Mouse (Mus musculus) v-Abl transformed pro-B cells (cell line): ENCODE data around the gene Tmem254b.
"Not testable (repeated sequence)": the region's sequence is repeated elsewhere in the genome, so short reads cannot be mapped to it uniquely, and the experiment has no call there.

Source experiments
- in situ Hi-C, 2 experiments: fragments of 400-800 bp; cut with MboI; formaldehyde crosslinking; loops; one replicate each; pipeline ENCODE4 v1.15.1; 2025; ENCODE audit not compliant: unreplicated experiment in 2 of 2

Gene Tmem254b

DNA sequence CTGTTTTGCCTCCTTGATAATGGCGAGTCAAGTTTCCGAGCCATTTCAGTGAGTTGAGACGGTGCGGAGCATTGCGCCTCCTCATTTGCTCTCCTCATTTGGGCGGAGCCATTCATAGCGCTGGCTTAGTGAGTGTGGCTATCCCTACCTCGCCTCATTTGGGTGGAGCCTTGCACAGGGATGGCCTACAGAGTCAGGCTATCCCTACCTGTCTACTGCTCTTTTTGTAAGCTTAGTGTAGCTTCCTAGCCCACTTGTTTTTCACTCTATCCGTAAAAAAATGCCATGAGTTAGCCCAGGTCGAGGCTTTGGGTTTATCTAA, at the start of gene Tmem254b:
TSS of gene Tmem254b (minus strand) at position 116 of the 322 bp plus-strand sequence.
- in situ Hi-C loops, result not testable (repeated sequence)

DNA sequence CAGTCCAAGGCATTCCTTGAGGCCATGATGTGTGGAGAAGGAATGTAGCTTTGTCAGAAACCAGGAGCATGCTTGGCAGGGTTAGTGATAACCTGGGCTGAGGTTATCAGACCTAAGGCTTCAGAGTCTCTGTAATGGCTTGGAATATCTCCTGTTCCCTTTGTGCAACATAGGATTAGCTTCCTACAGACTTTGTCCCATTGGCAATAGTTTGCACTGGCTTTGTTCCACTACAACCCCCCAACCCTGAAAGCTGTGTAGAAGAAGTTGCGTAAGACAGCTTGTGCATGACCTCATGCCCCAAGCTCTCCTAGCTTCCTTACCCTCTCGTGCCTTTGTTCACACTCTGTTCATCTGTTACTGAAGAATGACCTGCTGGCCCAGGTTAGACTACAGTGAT, 30.3 kb upstream of the Tmem254b start:
- in situ Hi-C loops, result not testable (repeated sequence)

DNA sequence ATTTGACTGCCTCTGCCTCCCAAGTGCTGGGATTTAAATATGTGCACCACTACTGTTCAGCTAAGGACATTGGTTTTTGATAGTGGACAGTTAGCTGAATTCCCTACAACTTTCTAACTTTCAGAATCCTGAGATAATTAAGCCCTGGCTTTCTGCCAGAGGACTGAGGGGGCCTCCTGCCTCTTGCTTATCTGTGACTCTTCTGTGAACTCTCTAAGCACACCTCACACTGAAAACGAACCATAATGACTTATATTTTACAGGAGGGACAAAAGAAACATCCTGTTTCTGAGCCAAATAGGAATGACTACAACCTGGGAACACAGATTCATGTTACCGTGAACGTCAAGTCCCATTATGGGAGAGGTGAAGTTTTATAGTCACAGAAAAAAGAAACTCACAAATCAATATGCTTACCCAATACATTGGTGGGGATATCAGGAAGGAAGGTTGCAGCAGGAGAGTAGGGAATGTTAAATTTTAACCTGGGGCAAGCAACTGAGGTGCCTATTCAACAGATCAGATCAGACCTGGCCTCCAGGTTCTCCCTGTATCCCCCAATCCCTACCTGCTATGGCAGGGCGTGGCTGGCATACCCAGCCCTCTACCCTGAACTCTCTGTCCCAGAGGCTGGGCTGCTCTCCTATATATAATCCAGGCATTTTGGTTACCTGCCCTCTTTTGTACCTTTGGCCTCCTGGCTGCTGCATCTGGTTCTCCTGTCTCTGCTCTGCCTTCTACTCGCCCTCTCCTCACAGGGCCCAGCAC, 9.6 kb upstream of the Tmem254b start:
- in situ Hi-C loops, result not testable (repeated sequence)

DNA sequence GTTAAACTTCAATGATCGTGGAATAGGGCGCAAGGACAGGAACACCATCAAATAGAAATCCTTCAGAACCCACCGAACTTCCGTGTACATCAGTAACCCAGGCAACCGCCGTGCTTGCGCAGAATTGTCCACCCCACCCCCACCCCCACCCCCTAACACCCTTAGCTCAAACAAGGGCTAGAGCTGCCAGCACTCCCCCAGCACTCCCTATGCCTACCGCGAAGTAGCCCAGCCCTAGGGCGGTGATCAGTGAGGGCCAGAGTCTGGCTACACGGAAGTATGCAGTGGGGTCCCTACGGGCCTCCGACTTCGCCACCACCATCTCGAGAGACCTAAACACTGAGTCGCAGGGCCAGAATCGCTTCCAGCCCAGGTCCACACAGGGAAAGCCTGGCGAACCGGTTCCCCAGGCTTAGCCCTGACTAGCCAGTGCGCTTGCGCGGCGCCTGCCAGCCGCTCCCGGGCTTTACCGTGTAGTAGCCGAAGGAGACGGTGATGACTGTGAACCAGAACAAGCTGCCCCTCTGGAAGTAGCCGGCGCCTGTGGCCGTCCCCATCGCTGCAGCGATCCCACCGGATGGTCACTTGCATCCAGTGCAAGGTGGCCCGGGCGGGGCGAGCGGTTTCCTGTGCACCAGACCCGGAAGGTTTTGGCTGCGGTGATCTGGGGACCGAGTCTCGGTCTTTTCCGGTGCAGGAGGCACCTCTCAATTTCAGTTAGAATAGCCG, 480 bp downstream of the Tmem254b start:
- in situ Hi-C loops, result not testable (repeated sequence)

DNA sequence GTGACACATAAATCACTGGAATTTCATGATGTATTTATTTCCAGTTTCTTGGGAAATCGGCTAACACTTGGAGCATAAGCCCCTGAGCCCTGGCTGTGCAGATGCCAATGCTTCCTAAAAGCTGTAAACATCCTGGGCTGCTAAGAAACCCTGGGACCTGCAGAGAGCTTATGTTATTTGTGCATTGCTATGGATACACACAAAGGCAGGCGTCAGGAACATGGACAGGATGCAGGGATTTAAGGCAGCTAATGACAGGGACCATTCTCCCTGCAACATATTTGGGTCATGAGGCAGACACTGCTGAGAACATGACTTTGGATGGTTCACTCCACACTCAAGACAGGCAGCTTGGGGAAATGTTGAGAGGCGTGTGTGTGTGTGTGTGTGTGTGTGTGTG, 9.0 kb downstream of the Tmem254b start:
- in situ Hi-C loops, result not testable (repeated sequence)

DNA sequence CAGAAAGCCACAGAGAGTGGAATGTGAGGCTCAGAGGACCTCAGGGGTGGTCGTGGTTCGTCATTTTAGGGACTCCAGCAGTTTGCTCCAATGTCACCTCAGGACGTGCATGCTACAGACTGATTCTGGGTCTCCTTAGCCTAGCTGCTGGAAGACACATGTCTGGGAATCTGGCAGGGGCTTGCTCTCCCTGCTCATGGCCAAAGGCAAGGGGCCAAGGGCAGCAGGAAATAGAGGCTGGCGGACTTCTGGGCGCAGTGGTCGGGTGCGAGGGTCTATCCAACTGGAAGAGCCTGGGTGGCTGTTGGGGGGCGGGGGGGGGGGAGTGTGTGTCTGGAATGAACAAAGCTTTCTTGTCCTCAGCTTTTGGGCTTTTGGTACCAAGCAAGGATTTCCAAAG, 18.5 kb downstream of the Tmem254b start:
- in situ Hi-C loops, result not testable (repeated sequence)

DNA sequence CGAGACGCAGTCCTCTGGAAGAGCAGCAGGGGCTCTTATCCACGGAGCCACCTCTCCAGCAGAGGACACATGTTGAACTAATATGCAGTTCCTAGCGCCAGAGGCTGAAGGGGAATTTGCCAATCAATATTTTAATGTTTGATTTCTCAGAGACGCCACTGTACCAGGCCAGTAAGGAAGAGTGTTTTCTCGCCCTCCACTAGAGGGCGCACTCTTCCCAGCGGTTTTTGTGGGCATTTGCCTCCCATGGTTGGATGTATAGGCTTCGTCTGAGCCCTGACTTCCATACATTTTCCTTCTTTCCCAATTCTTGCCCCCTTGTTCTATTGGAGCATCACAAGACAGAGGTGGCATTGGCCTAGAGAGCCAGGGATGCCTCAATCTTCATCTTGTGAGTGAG, 20.2 kb downstream of the Tmem254b start:
- in situ Hi-C loops, result not testable (repeated sequence)

DNA sequence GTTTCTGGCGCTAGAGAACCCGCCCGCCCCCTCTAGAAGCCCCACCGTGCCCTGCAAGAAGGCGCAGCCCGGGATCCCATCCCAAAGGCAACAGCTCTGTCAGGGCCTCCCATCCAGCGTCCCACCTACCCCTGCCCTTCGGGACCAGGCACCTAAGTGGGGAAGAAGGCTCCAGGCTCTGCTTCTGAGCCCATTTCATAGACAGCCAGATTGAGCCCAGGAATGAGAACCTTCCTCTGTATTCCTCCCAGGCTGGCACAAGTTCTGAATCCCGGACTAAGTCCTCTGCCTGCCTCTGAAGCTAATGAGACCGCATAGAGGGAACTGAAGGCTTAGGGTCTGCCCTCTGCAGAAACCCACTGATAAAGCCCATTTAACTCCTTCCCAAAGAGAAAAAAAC, 24.5 kb downstream of the Tmem254b start, which contains the start of gene Plac9b:
TSS of gene Plac9b (minus strand) at position 101 of the 400 bp plus-strand sequence.
- in situ Hi-C loops, result not testable (repeated sequence)

DNA sequence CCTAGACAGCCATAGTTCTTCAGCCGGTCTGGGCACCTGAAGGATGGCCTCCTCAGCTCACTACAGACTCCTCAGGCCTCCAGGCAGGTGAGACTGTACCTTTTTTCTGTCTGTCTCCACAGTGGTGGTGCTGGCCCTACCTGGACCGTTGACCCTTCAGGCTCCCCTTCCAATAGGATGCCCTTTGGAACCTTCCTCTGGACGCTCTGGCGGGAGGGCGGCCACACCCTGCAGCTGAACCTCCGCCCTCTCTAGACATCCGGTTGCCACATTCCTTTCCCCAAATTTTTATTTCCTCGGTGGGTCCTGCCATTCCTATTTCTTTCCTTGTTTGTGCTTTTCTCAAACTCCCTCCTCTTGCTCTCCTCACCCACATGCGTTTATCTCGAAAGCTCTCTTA, 25.2 kb downstream of the Tmem254b start:
- in situ Hi-C loops, result not testable (repeated sequence)

DNA sequence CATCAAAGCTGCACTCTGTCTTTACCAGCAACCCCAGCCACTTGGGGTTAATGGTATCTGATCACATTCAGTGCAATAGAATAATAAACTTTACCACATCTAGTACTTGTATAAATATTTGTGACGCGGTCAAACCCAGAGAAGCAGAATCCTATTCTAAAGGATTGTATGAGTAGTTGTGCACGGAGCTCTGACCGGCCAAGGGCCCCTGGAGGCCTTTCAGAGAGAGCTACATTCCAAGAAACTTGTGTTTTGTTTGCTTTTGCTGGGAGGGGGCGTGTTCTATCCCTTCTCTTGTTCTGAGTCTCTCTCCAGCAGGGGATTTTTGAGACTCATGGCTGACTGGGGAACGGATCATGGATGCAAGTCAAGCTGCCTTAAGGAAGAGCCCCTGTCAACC, 31.8 kb downstream of the Tmem254b start:
- in situ Hi-C loops, result not testable (repeated sequence)

DNA sequence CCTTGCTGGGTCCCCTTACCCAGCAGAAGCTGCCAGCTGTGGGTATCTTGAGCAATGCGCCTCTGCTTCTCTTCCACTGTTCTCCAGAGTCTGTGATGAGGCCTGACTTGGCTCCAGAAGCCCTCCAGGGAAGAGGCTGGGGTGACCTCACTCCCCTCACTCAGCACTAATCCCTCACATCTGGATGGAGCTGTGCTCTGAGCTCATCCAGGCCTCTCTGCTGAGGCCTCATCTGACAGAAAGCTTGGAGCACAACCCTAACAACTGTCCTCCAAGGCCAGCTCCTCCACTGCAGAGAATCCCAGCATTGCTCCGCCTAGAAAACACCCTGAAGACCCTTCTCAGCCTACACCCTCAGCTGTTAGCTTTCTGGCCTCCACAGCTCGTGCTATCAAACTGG, 32.9 kb downstream of the Tmem254b start:
- in situ Hi-C loops, result not testable (repeated sequence)

DNA sequence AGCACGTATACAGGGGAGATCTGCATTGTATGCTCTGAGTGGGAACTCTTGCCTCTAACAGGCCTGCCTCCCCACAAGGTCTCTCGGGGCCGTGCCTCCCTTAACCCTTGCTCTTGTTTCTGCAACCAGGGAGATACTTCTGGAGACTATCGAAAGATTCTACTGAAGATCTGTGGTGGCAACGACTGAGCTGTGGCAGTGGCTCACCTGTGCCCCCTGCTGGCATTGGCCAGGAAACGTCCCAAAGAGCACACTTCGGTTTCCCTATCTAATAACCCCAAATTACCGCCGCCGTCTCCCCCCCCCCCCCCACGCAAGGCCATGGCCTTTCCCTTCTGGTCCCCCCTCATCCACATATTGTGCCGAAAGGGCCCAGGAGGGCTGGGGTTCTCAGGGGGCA, 41.6 kb downstream of the Tmem254b start:
- in situ Hi-C loops, result not testable (repeated sequence)

DNA sequence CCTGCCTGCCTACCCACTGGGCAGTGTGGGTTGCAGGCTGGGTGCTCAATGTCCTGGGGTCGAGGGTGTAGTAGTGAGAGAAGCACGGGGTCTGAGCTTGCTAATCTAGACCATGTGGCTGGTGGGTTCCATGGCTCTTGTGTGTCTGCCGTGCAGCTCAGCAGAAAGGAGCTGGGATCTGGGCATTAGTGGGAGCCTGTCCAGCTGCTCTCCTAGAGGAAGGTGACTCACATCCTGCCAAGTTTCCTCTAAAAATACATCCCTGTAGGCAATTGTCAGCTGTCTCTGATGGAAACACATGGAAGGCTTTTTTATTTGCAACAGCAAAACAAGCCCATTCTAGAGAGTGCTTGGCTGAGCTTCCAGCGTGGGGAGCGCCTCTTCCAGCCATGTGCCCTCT, 44.4 kb downstream of the Tmem254b start:
- in situ Hi-C loops, result not testable (repeated sequence)

DNA sequence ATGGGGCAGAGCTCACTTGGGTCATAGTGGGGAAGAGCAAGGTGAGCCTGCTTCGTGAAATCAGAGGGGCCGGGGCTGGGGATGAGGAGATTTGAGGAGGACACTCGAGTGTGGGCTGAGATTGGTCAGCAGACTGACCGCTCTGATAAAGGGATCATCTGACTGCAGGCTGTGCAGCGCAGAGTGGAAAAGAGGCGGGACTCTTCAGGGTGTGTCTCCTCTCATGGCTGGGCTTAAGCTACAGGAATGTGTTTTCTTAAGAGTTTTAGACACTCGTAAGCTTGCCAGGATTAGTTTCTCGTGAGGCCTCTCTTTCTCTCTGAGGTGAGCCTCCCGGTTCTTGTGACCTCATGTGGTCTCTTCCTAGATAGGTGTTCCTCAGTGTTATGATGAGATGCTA, 45.7 kb downstream of the Tmem254b start:
- in situ Hi-C loops, result not testable (repeated sequence)

DNA sequence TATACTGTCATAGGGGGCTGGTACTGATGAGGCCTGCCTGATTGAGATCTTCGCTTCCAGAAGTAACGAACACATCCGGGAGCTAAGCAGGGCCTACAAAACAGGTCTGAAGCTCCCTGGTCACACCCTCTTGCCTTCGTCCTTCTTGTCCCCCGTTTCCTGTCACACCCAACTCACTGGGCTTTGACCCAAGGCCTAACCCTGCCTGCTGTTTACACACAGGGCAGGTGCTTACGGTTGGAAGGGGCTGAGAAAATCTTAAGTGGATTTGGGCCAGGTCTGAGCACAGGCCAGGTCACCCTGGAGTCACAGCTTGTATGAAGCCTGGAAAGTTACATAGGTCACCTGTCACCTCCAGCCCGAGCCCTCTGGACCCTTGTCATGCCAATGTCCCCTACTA, 50.8 kb downstream of the Tmem254b start:
- in situ Hi-C loops, result not testable (repeated sequence)
